Mouse (Mus musculus): Measurements from ENCODE around the gene Ddx39.

The Ddx39 gene

DNA sequence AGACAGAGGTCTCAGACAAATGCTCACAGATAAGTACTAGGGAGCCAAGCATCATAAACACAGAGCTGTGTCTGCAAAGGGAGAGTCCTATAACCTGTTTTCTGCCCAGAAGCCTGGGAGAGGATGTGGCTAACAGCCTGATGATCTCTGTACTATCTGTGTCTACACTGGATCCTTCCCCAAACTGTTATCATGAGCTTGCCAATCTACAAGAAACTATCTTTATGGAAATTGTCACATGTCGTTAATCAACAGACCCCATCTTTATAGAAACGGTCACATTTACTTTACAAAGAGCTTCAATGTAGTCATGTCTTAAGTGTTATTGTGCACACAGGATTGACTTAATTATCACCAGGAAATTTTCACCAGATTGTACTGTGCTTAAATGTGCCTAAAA is 55.7 kb downstream of the Ddx39 start:
- no peak for DNase-seq

DNA sequence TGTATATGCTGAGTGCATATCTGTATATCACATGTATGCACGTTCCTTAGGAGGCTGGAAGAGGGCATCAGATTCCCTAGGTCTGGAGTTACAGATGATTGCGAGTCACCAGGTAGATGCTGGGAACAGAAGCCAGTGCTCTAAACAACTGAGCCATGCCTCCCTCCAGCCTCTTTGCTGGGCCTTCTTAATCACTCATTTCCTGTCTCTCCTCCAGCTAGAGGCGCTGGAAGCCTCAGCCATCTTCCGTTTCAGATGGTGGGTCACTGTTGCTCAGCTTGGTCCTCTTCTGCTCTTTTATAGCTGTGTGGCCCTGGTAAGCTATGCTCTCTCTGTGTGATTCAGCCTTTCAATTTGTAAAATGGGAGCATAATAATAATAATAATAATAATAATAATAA is 56.8 kb downstream of the Ddx39 start:
- no peak for DNase-seq

DNA sequence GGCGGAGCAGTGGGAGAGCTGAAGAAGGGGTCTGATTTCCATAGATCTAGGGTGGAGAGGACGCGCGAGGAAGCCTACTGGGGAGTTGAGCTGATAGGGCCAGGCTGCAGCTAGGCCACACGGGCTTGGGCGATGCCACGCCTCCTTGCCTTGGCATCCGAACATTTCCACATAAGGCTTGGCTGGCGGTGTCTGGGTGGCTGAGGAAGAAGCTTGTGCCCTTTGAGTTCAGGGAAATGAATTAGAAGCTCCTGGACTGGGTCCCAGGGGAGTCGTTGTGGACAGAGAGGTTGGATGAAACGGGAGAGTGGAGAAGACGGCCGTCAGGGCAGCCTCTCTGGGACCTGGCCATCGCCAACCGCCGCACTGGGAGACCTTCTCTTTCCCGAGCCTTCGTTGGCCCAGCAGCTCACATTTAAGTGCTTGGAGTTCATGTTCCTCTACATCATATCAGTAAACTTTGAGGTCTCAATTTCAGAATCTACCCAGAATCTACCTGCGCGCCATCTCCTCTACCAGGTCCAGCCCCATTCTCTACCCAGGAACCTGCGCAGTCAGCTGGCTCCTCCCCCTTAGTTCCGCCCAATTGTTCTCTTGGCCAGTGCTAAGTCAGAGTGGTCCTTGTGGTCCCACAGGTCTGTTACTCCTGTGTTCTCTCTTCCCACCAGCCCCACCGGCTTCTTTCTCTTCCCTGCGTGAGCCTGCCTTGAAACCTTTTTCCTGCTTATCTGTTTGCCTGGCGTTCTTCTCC is 57.9 kb downstream of the Ddx39 start:
- DNase-seq, result peak; percentile 55 to 66

DNA sequence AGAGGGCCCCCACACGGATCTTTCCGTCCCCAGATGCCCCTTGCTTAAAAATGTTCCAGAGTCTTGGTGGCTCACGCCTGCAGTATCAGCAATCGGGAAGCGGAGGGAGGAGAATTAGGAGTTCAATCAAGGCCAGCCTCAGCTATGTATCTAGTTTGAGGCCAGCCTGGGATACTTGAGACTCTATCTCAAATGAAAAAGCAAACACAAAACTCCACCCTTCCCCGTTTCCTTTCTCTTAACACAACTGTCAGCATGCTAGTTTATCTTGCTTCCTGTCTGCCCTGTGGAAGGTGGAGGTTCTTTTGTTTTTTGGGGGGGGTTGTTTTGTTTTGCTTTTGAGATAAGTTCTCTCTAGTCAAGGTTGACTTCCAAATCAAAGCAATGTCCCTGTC is 58.5 kb downstream of the Ddx39 start:
- DNase-seq, result no peak

DNA sequence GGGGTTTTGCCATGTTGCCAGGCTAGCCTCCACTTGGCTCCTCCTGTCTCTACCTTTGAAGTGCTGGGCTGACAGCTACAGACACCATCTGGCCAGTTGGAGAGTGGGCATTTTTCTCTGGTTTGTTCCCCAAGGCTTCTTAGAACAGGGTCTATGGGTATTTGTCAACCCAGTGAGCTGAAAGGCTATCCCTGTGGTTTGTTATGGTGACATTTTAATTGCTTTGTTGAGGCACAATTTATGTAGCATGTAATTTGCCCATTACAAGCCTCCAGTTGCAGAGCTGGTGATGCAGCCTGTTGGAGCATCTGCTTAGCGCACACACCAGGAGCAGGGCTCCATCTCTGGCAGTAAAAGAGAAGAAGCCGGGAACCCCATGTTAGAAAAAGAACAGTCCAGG is 59.2 kb downstream of the Ddx39 start:
- DNase-seq, result no peak
